ENCODE assay signal across 21 mouse cellular contexts in the genomic region with DNA sequence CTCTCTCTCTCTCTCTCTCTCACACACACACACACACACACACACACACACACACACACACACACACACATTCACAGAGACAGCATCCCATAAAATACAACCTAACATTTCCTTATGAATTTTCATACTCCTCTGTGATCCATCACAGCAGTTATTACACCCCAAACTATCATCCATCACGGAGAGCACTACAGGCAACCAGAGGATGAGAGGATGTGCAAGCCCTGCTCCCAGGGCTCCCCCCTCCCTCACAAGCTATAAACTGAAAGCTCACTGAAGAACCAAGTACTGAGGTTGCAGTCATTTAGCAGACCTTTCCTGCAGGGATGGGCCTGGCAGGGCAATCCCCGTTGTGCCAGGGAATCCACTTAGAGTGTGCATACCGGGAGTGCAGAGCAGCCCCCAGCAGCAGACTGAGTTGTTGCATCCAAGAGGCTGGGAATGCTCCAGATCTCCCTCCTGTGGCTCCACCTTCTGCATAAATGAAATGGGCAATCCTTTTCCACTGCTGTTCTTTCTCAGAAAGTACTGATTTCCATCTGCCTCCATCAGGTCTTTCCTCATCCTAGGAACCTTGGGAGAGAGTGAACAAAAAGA.
DNase-seq lines count a peak whose midpoint lies in the region; ATAC-seq lines count a peak whose summit lies in the region.
"Had no signal": no experiment of that assay in that cellular context is flagged by ENCODE, and none has a peak within 500 bp of the region (broad histone marks: within the 10 kb centered on the region; RNA-seq: fewer than 3 reads in every experiment).

No protein-coding gene starts in this region.

- no peak overlapping the region for H3K4me3 ChIP-seq in neural tube, embryonic 15.5 days (replicated peaks)
- H3K4me3 ChIP-seq: embryonic facial prominence, embryonic 13.5 days; forebrain, embryonic 12.5 days; gastrocnemius, adult 2 months; heart, embryonic 13.5 days; intestine, embryonic 15.5 days had no signal

- no peaks in the 10 kb centered on the region; the same call in 1 of the 2 replicates for H3K27me3 ChIP-seq in neural tube, embryonic 15.5 days (replicated peaks)
- H3K27me3 ChIP-seq: embryonic facial prominence, embryonic 13.5 days; heart, embryonic 13.5 days; intestine, embryonic 15.5 days had no signal

- H3K4me2 ChIP-seq in neural tube, embryonic 15.5 days, result no peak overlapping the region
- H3K4me2 ChIP-seq: embryonic facial prominence, embryonic 13.5 days; forebrain, embryonic 12.5 days; heart, embryonic 13.5 days; intestine, embryonic 15.5 days had no signal

- no peak for ATAC-seq in cerebellum, adult (ENCODE audit: insufficient number of reproducible peaks, low FRiP score, low TSS enrichment)
- ATAC-seq in neural tube, embryonic 15.5 days (ENCODE audit: low FRiP score), result peak; percentile 74; the same call in 1 of the 2 replicates
- ATAC-seq: CD4-positive, CD25-positive, alpha-beta regulatory T cell, adult 4 months; intestine, embryonic 15.5 days had no signal

- 22% methylated on average over 3 of the region's 3 CpGs for WGBS in neural tube, embryonic 15.5 days

- DNase-seq in cerebellum, postnatal 10 days, result peak; percentile 70 to 82
- peak; percentile 76 for DNase-seq in heart, adult 11 months
- DNase-seq in heart, postnatal 10 days, result no peak
- peak; percentile 37 for DNase-seq in left cerebral cortex, postnatal 4 days
- DNase-seq in left cerebral cortex, adult 9 months (ENCODE audit: low spot score in 2 of 2), result no peak
- DNase-seq: adrenal gland, adult 8-10 months; adrenal gland, postnatal 36 days; B cell, adult 2 months; cerebellum, adult 11 months; cerebellum, adult 9-10 months; gastrocnemius, adult 2 months; gastrocnemius, postnatal 25 days; heart, postnatal 4 days had no signal

- H3K9me3 ChIP-seq in neural tube, embryonic 15.5 days (replicated peaks), result no peaks in the 10 kb centered on the region
- H3K9me3 ChIP-seq: embryonic facial prominence, embryonic 13.5 days; forebrain, embryonic 12.5 days; G1E; heart, embryonic 13.5 days; intestine, embryonic 15.5 days had no signal

- H3K9ac ChIP-seq in neural tube, embryonic 15.5 days (replicated peaks), result 0 out of 2 replicates have a peak overlapping the region, but pooled peaks have one; percentile 17
- H3K9ac ChIP-seq: embryonic facial prominence, embryonic 13.5 days; forebrain, embryonic 12.5 days; heart, embryonic 13.5 days; intestine, embryonic 15.5 days had no signal

- peaks cover 33% of the 10 kb centered on the region for H3K4me1 ChIP-seq in neural tube, embryonic 15.5 days

- H3K27ac ChIP-seq in neural tube, embryonic 15.5 days (replicated peaks), result no peak overlapping the region; the same call in 1 of the 2 replicates
- H3K27ac ChIP-seq: embryonic facial prominence, embryonic 13.5 days; forebrain, embryonic 12.5 days; gastrocnemius, adult 2 months; heart, embryonic 13.5 days; intestine, embryonic 15.5 days had no signal

- intact Hi-C loops in heart, postnatal 10 days (cut with DNase I), result no loop called here
- intact Hi-C loops in left cerebral cortex, postnatal 4 days (cut with DNase I), result no loop called here

- no peaks in the 10 kb centered on the region for H3K36me3 ChIP-seq in neural tube, embryonic 15.5 days
- H3K36me3 ChIP-seq: embryonic facial prominence, embryonic 13.5 days; forebrain, embryonic 12.5 days; G1E; heart, embryonic 13.5 days; intestine, embryonic 15.5 days had no signal

Comparison
In these comparisons a context has a peak if more than half of its experiments do, and no peak if none do; other contexts are left out.
1. DNase-seq: peak in cerebellum, postnatal 10 days (2 of 2), heart, adult 11 months (single experiment) and left cerebral cortex, postnatal 4 days (single experiment); none in heart, postnatal 10 days (0 of 2) and left cerebral cortex, adult 9 months (0 of 2).